Comparison of ENCODE assay signal across 19 mouse cellular contexts in genomic region chr8:46836949-46837348, GRCm38 (mm10).
"Had no signal": no experiment of that assay in that cellular context is flagged by ENCODE, and none has a peak within 500 bp of the region (broad histone marks: within the 10 kb centered on the region; RNA-seq: fewer than 3 reads in every experiment).

No protein-coding gene starts in this region.

- H3K36me3 ChIP-seq: midbrain, embryonic 15.5 days; neural tube, embryonic 12.5 days had no signal

- H3K9ac ChIP-seq: liver, postnatal 0 days; lung, embryonic 15.5 days; midbrain, embryonic 13.5 days; midbrain, embryonic 15.5 days; neural tube, embryonic 12.5 days; stomach, embryonic 15.5 days had no signal

- H3K4me1 ChIP-seq: midbrain, embryonic 13.5 days; midbrain, embryonic 15.5 days; neural tube, embryonic 12.5 days had no signal

- H3K4me3 ChIP-seq: lung, embryonic 15.5 days; megakaryocyte, embryonic 14.5 days; midbrain, embryonic 13.5 days; midbrain, embryonic 15.5 days; neural tube, embryonic 12.5 days; stomach, embryonic 15.5 days had no signal

- H3K4me2 ChIP-seq: lung, embryonic 15.5 days; midbrain, embryonic 11.5 days; midbrain, embryonic 13.5 days; midbrain, embryonic 15.5 days; neural tube, embryonic 12.5 days; stomach, embryonic 15.5 days had no signal

- DNase-seq: liver, postnatal 0 days; lung, adult 2 months; lung, postnatal 14 days; lung, postnatal 36 days; right cerebral cortex, postnatal 14 days; spleen, adult 18-20 months; thymus, adult 2 months; thymus, postnatal 25 days; thymus, postnatal 4 days had no signal

- ATAC-seq: liver, postnatal 0 days; lung, postnatal 0 days; midbrain, embryonic 13.5 days; midbrain, embryonic 15.5 days had no signal

- H3K27me3 ChIP-seq: lung, embryonic 15.5 days; megakaryocyte, embryonic 14.5 days; midbrain, embryonic 13.5 days; midbrain, embryonic 15.5 days; neural tube, embryonic 12.5 days; stomach, embryonic 15.5 days had no signal

- H3K9me3 ChIP-seq: lung, embryonic 15.5 days; megakaryocyte, embryonic 14.5 days; midbrain, embryonic 13.5 days; midbrain, embryonic 15.5 days; neural tube, embryonic 12.5 days; stomach, embryonic 15.5 days had no signal

- H3K27ac ChIP-seq: lung, embryonic 15.5 days; macrophage; midbrain, embryonic 13.5 days; midbrain, embryonic 15.5 days; neural tube, embryonic 12.5 days; stomach, embryonic 15.5 days; stomach, postnatal 0 days had no signal
